Mouse (Mus musculus) right cerebral cortex, postnatal 10 days (tissue): ENCODE data around the gene Nsf.
"Not testable (repeated sequence)": the region's sequence is repeated elsewhere in the genome, so short reads cannot be mapped to it uniquely, and the experiment has no call there.

Experiments
- DNase-seq, 2 experiments: peaks; one replicate each; pipeline ENCODE4 v3.0.0; 2021; ENCODE audit warnings: low spot score in 2 of 2

Nsf gene

GRCm38 (mm10) chr11:103953896-103954292 lies at the start of gene Nsf:
Nsf (minus strand) TSS chr11:103954056.
- peak; percentile 88 to 90 for DNase-seq

GRCm38 (mm10) chr11:104003397-104003796 lies 49.5 kb upstream of the Nsf start:
- peak in 1 of 2 experiments; percentile 62 for DNase-seq

DNA sequence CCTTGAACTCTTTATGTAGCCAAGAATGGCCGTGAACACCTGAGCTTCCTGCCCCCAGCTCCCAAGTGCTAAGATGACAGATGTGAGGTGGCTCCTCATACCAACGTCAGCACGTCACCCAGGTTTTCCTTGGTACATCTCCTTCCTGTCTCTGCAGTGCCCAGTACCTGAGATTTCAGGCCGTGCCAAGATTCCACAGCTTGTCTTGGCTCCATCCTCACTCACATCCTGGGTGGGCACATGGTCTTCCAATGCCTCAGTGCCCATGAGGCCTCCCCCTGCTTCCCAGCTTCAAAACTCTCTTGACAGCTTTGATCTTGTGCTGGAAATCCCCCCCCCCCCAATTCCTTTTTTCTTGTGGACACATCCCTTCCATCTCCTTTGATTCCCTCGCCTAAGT lies 48.3 kb upstream of the Nsf start:
- DNase-seq: no peak

DNA sequence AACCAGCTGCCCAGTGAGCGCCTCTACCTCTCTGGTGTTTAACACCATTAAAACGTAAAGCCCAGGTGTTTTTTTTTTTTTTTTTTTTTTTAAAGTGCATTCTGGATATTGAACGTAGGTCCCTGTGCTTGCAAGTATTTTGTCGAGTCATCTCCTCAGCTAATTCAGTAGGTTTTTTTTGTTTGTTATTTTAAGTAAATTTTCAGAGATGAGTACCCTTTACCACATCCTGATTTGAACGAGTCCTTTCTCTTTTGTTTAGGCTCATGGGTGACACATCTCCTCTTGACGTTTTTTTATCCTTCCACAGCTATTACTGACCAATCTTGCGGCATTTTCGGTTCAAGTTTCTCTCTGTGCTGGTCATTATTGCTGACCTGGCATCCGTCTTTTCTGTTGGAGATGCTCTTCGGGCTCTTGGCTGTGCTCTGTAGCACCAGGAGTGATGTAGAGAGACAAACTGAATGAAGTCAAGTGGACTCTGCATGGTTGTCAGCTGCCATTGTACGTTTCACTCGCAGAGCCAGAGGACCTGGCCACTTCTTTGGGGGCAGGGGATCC lies 47.6 kb upstream of the Nsf start:
- DNase-seq: no peak

DNA sequence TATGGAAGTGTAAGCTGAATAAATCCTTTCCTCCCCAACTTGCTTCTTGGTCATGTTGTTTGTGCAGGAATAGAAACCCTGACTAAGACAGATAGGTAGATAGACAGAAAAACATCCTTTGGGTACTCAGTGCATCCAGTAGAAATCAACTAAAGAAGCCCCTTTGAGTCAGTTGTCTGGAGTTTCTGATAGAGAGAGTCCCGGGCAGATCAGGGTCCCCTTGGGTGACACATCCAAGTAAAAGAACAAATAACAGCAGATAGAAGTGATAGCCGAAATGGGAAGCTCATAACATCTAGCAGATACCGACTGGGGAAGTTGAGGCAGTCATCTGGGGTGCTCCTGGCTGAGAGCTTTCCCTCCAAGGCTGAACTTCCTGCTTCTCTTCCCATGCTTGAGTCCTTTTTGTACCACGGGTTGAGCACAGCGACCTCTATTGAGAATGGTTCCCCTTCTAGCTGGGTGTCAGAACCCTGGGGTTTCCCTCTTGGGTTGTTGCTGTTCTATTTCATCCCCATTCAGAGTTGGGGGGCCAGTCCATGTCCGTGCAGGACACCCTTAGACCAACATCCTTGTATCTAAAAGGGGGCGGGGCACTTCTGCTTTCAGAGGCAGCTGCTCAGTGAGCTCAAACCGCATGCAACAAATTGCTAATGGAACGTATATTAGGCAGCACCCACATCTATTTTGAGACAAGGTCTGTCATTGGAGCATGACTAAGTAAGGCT lies 47.0 kb upstream of the Nsf start:
- DNase-seq: no peak

GRCm38 (mm10) chr11:103998737-103999136 lies 44.9 kb upstream of the Nsf start:
- no peak for DNase-seq

DNA sequence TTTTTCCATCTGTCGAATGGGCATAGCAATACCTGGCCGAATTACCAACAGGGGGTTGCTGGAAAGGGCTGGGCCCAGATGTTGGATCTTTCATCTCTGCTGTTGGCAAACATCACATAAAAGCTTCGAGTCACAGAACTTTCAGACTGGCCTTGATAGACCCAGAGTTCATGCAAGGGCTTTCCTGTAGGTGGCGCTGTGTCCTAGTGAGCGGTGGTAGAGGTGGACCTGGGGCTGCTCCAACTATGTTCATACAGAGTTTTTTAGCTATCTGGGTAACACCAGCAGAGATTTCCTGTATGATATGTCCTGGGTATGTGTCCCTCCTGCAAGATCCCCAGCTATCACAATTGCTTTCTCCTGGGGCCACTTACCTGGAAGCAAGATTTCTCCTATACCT lies 43.5 kb upstream of the Nsf start:
- peak; percentile 76 to 85 for DNase-seq

DNA sequence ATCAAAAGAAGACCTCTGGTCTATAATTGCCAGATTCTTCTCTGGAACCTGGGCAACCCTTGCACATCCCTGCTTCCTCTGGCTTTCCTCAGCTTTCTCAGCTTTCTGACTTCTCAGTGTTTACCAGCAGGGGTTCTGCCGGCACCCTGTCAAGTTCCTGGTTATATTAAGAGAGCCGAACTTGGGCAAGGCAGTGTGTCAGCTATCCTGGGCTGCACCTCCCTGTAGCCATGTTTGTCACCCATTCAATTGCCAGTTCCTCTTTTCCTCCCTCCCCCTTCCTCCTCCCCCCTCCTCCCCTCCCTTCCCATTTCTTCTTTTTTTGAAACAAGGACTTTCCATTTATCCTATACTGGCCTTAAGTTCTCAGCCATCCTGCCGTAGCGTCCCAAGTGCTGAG lies 38.8 kb upstream of the Nsf start:
- no peak for DNase-seq

GRCm38 (mm10) chr11:103990049-103990557 lies 36.2 kb upstream of the Nsf start:
- DNase-seq: not testable (repeated sequence)

- DNase-seq: peak; percentile 82 to 91
Measured at GRCm38 (mm10) chr11:103987423-103987822, 33.6 kb upstream of the Nsf start.

DNA sequence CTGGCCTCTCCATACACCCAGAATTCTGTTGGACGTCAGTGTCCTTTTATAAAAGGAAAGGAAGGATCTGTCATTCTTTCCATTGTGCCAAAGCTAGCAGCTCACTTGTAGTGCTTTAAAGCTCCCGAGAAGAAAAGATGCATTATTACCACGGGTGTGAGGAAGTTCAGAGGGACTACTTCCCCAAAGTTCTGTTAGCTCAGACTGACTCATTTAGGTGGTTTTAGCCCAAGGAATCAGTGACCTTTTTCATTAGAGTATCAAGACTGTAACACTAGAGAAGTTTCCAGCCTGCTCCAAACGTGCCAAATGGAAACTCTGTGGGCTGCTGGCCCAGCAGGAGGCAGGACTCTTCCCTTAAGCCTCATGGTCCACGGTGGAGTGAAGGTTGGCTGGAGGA lies 30.2 kb upstream of the Nsf start:
- DNase-seq: no peak

DNA sequence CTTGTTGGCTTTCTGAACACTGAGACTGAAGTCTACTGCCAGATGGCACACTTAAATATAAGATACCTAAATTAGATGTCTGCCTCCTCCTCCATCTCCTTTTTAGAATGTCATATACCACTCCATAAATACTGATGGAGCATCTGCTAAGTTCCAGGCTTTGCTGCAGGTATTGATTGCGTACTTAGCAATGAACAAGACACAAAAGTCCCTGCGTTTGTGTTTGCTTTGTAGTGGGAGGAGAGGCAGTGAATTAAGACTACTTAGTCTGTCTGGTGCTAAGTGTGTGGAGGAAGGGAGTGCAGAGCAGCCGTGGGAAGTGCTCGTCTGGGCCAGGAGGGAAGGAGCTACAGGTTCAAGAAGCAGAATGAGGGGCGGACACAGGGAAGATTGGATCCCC lies 28.0 kb upstream of the Nsf start:
- peak in 1 of 2 experiments; percentile 47 for DNase-seq

GRCm38 (mm10) chr11:103979381-103979780 lies 25.5 kb upstream of the Nsf start:
- DNase-seq: no peak

DNA sequence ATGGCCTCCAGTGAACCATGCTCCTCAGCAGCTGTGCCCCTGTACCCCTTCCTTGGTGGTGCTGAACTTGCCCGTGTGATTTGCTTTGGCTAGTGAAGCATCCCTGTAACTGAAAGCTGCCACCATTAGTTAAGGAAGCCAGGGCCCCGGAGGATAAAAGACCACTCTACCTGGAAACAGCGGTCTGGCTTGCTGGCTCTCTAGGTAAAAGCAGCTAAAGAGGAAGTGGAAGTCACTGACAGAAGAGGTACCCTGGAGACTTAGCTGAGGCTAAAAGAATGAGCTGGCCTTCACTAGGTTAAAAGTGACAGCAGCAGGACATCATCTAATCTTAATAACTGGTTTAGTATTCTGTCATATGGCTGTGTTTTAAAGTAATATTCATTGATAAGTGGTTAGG lies 17.0 kb upstream of the Nsf start:
- no peak for DNase-seq

GRCm38 (mm10) chr11:103969278-103969677 lies 15.4 kb upstream of the Nsf start:
- DNase-seq: no peak

GRCm38 (mm10) chr11:103967106-103967735 lies 13.4 kb upstream of the Nsf start:
- peak; percentile 64 to 70 for DNase-seq

DNA sequence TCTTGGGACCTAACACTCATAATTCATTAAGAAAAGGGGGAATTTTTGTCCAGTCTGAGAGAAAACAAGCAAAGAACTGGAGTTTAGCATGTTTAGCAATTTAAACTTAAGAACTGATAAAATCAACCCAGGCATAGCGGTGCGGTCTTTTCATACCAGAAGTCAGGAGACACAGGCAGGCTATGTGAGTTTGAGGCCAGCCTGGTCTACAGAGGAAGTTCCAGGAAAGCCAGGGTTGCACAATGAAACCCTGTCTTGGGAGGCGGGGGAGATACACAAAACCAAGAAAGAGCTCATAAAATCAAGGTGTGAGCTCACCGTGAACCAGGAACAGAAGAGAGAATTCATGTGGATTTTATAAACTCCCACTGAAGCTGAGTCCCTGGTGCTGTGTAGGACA lies 3.0 kb upstream of the Nsf start:
- DNase-seq: no peak

DNA sequence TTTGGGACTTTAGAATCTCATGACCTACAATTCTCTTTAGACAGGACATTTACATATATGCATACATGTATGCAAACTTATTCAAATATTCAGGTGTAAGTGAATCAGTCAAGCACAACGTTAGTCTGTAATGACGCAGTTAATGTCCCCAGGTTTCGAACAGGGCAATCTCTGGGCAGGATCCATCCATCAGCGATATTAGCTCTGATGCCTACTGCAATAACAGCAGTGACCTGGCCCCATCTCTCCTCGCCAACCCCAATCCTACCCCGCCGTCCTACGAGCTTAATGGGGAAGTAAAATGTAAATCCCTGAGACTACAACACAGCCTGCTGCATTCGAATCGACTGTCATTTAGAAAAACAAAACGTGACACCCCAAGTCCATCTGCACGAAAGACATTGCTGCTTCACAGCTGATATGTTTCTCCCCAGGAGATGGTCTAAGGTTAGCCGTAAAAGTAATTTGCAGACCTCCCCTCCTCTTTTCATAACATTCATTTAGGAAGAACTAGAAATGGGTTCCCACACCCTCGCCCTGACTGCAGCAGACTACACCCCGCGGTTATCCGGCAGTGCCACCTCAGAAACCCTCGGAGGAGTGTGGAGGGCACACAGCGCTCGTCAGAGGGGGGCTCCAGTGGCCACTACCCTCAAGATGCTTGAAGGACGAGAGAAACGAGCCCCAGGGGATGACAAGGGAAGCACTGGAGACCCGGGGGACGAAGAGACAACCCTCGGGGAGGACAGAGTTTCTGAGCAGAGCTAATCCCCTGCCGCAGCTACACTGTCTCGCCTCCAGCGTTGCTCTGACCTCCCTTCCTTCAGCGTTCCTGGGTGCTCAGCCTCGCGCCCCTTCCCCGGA lies 592 bp downstream of the Nsf start:
- peak in 1 of 2 experiments; percentile 51 for DNase-seq

DNA sequence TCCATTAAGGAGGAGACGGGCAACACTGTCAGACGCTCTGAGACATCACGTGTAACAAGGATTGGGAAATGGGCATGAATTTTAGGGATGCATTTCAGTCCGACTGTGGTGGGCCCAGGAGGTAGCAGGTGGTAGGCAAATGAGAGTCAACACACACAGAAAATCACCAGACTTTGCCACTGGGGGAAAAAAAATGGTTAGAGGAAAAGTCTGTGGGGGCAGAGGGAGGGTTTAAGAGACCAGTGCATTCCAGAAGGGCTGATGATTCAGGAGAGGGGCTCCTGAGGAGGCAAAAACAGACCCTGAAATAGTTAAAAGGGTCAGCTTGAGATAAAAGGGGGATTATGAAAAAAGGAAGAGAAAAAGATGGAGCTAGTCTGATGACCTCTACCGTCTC lies 1.2 kb downstream of the Nsf start:
- DNase-seq: no peak

DNA sequence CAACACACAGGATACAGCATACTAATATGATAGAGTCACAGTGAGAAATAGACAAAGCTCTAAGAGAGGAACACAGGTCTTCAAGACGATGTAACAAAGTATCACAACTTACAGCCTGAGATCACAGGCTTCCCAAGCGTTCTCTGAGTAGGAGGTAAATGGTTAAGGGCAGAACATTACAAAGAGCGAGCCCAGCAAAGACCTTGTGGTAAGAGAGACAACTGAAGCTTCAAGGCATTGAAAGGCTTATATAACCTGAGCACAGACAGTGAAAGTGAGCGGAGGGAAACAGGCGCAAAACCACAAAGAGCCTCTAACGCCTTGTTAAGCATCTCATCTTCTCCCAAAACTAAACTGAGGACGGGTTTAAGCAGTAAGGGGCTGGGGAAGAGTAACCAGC lies 2.8 kb downstream of the Nsf start:
- DNase-seq: no peak

DNA sequence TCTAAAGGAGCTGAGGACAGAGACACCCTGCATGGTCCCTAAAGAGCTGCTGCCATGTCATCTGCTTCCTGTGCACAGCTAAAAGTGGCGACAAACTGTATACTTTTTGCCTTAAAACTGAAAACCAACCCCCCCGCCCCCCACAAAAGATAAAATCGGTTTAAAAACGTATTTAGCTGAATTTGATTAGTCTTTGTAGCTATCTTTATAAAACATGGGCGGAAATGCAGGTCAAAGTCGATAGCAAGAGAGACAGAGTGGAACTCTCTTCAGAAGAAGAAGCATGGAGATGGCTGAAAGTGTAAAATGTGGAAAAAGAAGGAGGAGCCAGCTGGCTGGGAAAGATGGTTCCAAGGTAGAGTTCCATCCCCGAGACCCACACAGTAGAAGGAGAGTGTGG lies 4.9 kb downstream of the Nsf start:
- no peak for DNase-seq

GRCm38 (mm10) chr11:103942740-103943139 lies 11.1 kb downstream of the Nsf start:
- DNase-seq: no peak
